Mouse (Mus musculus): ENCODE measurements around the gene Fasl. TPM values are rescaled to one million over a fixed set of nuclear protein-coding genes. Genes with fewer than 3 reads are reported as not detected.

The Fasl gene
- 0.28 and 0.51 TPM in 2 replicates for polyA plus RNA-seq (2015; fragmentation: Nextera tagmentation; extraction: Ambion mirVana)

DNA sequence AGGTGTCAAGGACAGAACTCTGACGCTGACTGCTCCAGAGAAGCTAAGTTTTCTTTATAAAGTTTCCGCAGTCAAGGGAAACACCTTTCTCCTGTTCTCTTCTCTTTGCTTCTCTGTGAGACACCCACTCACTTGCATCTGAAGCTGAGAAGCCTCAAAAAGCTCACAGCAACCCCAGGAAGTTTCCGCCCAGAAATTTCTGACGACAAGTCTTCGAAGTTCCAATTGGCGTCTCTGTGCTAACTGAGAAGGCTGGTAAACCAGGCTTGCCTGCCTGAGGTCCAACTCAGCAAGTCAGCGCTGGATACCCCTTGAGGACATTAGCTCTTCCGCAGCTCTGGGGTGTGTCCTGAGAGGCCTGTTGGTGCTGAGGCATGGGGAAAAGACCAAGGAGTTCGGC, at the start of gene Fasl:
TSS of gene Fasl (minus strand) at position 157 of the 400 bp plus-strand sequence.
- Histone ChIP-seq H3K9me3 (replicated peaks) (no peaks in the 10 kb centered on the region), H3K36me3 (no peaks in the 10 kb centered on the region), H3K27ac (replicated peaks) (no peak within 1 kb of the TSS), H3K9ac (replicated peaks) (no peak within 1 kb of the TSS), H3K4me2 (no peak within 1 kb of the TSS), H3K4me1 (no peaks in the 10 kb centered on the region), H3K4me3 (replicated peaks) (no peak within 1 kb of the TSS), H3K27me3 (replicated peaks) (no peaks in the 10 kb centered on the region)
- no peak for ATAC-seq (ENCODE audit: low FRiP score)
- WGBS, result 88% methylated on average over 9 of the region's 9 CpGs

DNA sequence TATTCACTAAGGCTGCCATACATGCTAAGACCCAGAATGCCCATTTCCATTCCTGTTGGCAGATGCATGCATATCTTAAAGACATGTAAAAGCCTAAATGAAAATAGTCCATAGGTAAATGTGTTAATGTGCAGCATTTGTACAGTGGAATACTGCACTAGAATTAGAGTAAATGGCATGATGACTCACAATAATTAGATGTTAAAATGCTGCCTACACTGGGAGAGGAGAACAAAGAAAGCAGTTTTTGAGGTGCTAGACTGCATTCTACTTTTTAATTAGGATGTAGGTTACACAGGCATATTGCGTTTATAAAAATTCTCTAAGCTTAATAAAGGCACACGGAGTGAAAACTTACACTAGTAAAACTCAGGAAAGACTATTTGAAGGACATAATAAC, 38.4 kb upstream of the Fasl start:
- Histone ChIP-seq H3K27me3 (replicated peaks) (no peaks in the 10 kb centered on the region), H3K9ac (replicated peaks) (no peak overlapping the region), H3K4me1 (no peaks in the 10 kb centered on the region), H3K9me3 (replicated peaks) (no peaks in the 10 kb centered on the region), H3K4me2 (no peak overlapping the region), H3K4me3 (replicated peaks) (no peak overlapping the region), H3K36me3 (peaks cover 21% of the 10 kb centered on the region), H3K27ac (replicated peaks) (no peak overlapping the region)
- no peak for ATAC-seq (ENCODE audit: low FRiP score)
- 88% methylated on average over 2 of the region's 2 CpGs for WGBS

DNA sequence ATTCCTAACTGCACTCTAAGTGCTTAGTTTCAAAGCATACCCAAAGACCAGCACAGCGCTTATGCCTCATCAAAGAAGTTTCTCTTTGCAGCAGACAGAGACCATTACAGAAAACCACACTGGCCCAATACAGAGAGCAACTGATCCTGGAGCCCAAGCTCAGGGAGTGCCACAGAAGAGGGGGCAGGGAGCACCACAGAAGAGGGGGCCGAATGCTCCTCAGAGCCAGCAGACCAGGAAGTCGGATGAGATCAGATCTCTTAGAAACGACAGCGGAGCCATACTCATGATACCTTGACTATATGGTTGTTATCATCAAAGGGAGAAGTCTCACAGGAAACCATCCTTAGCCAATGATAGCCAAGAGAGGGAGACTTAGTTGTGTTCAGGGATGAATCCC, 21.1 kb upstream of the Fasl start:
- Histone ChIP-seq H3K27ac (replicated peaks) (no peak overlapping the region), H3K27me3 (replicated peaks) (no peaks in the 10 kb centered on the region), H3K4me2 (no peak overlapping the region), H3K9ac (replicated peaks) (no peak overlapping the region), H3K9me3 (replicated peaks) (no peaks in the 10 kb centered on the region), H3K36me3 (0 out of 2 replicates have a peak, but pooled peaks cover 4% of the 10 kb centered on the region), H3K4me3 (replicated peaks) (no peak overlapping the region), H3K4me1 (no peaks in the 10 kb centered on the region)
- no peak for ATAC-seq (ENCODE audit: low FRiP score)
- WGBS, result 90% methylated on average over 5 of the region's 5 CpGs

DNA sequence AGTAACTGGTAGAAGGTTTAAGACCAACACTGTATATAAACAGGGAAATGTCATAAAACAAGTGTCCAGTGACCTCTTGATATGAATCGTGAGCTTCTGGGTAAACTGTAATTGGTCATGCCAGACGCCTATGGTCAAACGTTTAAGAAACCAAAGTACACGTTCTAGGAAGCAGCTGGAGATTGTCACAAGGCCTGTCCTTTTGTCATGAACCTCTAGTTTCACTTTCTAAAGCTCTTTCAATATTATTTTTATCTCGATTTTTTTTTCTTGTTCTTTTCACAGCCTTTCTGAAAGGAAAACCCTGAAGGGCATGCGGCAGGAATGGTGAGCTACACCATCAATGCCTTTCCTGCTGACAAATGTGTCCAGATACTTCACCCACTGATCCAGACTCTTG, 20.7 kb upstream of the Fasl start:
- Histone ChIP-seq H3K27me3 (replicated peaks) (no peaks in the 10 kb centered on the region), H3K4me2 (no peak overlapping the region), H3K9me3 (replicated peaks) (no peaks in the 10 kb centered on the region), H3K27ac (replicated peaks) (no peak overlapping the region), H3K36me3 (0 out of 2 replicates have a peak, but pooled peaks cover 4% of the 10 kb centered on the region), H3K9ac (replicated peaks) (no peak overlapping the region), H3K4me1 (no peaks in the 10 kb centered on the region), H3K4me3 (replicated peaks) (no peak overlapping the region)
- ATAC-seq (ENCODE audit: low FRiP score), result no peak
- WGBS, result 84% methylated on average over 6 of the region's 6 CpGs

DNA sequence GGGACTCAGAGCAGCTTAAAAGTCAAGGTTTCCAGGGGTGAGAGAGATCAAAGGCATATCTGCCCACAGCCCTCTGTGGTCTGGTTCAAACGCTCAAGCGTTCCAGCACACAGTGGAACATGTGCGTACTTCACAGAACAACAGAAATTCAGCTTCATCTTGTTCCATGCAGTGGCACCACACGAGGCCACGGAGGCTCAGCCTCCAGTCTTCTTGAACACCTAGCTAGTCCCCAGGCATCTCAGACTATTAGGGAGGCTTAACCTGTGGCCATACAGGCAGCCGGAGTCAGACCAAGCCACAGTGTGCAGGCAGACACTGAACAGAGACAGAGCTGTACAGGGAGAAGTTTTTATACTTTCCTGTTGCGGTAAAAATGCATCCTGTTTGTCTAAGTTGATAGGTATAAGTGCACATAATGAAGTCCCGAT, 16.3 kb upstream of the Fasl start:
- Histone ChIP-seq H3K4me3 (replicated peaks) (no peak overlapping the region), H3K4me1 (no peaks in the 10 kb centered on the region), H3K36me3 (no peaks in the 10 kb centered on the region), H3K27ac (replicated peaks) (no peak overlapping the region), H3K27me3 (replicated peaks) (no peaks in the 10 kb centered on the region), H3K4me2 (no peak overlapping the region), H3K9me3 (replicated peaks) (no peaks in the 10 kb centered on the region), H3K9ac (replicated peaks) (no peak overlapping the region)
- ATAC-seq (ENCODE audit: low FRiP score), result no peak
- 89% methylated on average over 8 of the region's 8 CpGs for WGBS

DNA sequence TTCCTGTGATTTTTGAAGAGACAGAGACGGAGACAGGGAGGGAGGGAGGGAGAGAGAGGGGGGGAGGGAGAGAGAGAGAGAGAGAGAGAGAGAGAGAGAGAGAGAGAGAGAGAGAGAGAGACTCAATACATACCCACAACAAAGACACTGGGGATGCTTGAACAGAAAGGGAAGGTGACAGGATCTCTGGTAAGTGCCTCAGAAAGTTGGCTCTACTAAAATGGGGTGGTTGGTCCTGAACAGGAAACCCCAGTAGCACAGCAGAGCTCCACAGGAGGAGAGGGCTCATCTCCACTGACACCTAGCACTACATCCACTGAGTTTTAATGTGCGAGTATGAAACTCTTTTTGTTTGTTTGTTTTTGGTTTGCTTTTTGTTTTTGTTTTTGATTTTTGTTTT, 13.0 kb upstream of the Fasl start:
- no peak overlapping the region for H3K27ac ChIP-seq (replicated peaks)
- no peaks in the 10 kb centered on the region for H3K9me3 ChIP-seq (replicated peaks)
- H3K9ac ChIP-seq (replicated peaks), result no peak overlapping the region
- no peak for ATAC-seq (ENCODE audit: low FRiP score)
- H3K4me1 ChIP-seq, result no peaks in the 10 kb centered on the region
- H3K36me3 ChIP-seq, result no peaks in the 10 kb centered on the region
- no peak overlapping the region for H3K4me3 ChIP-seq (replicated peaks)
- no peaks in the 10 kb centered on the region for H3K27me3 ChIP-seq (replicated peaks)
- no peak overlapping the region for H3K4me2 ChIP-seq
- WGBS, result 83% methylated on average over 2 of the region's 2 CpGs

DNA sequence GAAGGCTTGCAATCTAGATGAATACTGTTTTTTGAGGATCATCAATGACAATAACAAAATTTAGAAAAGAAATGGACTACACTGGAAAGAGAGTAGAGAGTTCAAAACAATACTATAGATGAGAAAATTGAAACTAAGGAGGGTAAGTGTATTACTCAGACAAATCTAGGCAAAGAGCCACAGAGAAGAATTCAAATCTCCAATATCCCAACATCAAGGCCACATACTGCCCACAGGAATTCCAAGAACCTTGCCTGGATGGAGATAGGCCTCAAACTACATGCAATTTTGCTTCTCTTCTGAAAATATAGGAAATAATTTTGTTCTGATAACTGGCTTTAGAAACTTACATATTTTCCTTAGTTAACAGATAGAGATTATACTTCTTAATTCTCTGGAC, 12.0 kb upstream of the Fasl start:
- no peak for ATAC-seq (ENCODE audit: low FRiP score)
- Histone ChIP-seq H3K9me3 (replicated peaks) (no peaks in the 10 kb centered on the region), H3K9ac (replicated peaks) (no peak overlapping the region)

DNA sequence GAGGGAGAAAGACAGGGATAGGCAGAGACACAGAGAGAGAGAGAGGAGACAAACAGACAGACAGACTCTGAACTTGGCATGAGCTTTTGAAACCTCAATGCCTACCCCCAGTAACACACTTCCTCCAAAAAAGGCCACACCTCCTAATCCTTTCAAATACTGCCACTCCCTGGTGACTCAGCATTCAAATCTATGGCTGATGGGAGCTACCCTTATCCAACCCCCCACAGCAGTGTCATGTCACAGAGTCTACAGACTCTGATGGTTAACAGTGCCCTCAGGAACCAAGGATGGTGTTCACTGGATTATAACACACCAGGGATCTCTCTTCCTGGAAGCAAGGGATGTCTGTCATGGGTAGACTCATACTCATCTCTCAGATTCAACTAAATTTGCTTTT, 11.5 kb upstream of the Fasl start:
- ATAC-seq (ENCODE audit: low FRiP score), result no peak
- H3K27me3 ChIP-seq (replicated peaks), result no peaks in the 10 kb centered on the region
- no peaks in the 10 kb centered on the region for H3K4me1 ChIP-seq
- H3K9ac ChIP-seq (replicated peaks), result no peak overlapping the region
- no peaks in the 10 kb centered on the region for H3K9me3 ChIP-seq (replicated peaks)
- H3K4me3 ChIP-seq (replicated peaks), result no peak overlapping the region
- H3K4me2 ChIP-seq, result no peak overlapping the region
- H3K36me3 ChIP-seq, result no peaks in the 10 kb centered on the region
- no peak overlapping the region for H3K27ac ChIP-seq (replicated peaks)

More for the DNA sequence above, 12.0 kb upstream of the Fasl start:
- Histone ChIP-seq H3K4me2 (no peak overlapping the region), H3K27ac (replicated peaks) (no peak overlapping the region), H3K36me3 (no peaks in the 10 kb centered on the region), H3K27me3 (replicated peaks) (no peaks in the 10 kb centered on the region), H3K4me3 (replicated peaks) (no peak overlapping the region), H3K4me1 (no peaks in the 10 kb centered on the region)

DNA sequence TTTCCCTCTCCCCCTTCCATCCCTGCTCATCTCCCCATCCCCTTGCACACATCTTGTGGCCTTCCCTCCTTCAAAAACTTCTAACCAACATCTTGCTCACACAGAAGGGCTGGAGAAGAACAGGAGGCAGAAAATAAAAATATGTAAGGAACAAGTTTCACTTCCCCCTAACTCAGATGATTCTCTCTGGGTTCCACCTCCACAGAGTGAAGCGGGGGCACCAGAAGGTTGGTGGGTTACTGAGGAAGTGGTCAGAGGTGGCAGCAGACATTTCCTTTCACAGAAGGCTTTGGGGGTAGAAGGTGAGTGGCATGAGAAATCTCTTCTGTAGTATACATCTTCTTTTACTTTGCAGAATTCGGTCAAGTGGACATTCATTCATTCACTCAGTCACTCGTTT, 10.6 kb upstream of the Fasl start:
- Histone ChIP-seq H3K4me3 (replicated peaks) (no peak overlapping the region), H3K9me3 (replicated peaks) (no peaks in the 10 kb centered on the region), H3K27ac (replicated peaks) (no peak overlapping the region), H3K4me2 (no peak overlapping the region), H3K36me3 (no peaks in the 10 kb centered on the region), H3K27me3 (replicated peaks) (no peaks in the 10 kb centered on the region), H3K4me1 (no peaks in the 10 kb centered on the region), H3K9ac (replicated peaks) (no peak overlapping the region)
- WGBS, result 92% methylated on average over 3 of the region's 3 CpGs
- ATAC-seq (ENCODE audit: low FRiP score), result no peak

DNA sequence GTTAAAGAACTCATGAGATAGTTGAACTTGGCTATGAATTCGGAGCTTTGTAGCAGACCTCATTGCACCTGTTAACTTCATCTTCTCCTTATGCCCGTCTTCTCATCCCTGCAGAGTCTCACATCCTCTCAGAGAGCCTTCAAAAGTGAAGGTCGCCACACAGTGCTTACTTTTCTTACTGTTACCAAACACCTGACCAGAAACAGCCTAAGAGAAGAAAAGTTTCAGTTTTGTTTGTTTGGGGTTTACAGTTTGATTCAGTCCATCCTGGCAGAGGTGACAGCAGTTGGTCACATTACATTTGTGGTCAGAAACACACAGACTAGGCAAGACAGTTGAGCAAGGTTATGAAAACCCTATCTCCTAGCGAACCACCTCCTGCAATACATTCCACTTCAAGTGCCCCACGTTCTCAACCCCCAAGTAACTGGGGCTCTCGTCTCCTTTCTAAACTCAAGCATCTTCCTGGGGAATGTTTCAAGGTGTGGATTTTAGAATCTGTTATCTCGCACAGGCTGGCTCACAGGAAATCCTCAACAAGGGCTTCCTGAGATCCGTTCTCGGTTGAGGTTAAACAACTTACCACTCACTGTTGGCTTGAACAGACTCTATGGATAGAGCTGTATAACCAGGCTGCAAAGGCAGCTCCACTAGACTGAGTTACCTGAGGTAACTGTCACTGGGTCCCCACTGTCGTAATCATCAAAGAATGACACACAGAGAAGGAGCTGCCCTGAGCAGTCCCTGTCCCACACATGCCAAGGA, 6.3 kb upstream of the Fasl start:
- 86% methylated on average over 10 of the region's 10 CpGs for WGBS
- Histone ChIP-seq H3K9me3 (replicated peaks) (no peaks in the 10 kb centered on the region), H3K4me2 (no peak overlapping the region), H3K4me3 (replicated peaks) (no peak overlapping the region), H3K36me3 (no peaks in the 10 kb centered on the region), H3K27ac (replicated peaks) (no peak overlapping the region), H3K4me1 (no peaks in the 10 kb centered on the region), H3K9ac (replicated peaks) (no peak overlapping the region), H3K27me3 (replicated peaks) (no peaks in the 10 kb centered on the region)
- ATAC-seq (ENCODE audit: low FRiP score), result no peak

DNA sequence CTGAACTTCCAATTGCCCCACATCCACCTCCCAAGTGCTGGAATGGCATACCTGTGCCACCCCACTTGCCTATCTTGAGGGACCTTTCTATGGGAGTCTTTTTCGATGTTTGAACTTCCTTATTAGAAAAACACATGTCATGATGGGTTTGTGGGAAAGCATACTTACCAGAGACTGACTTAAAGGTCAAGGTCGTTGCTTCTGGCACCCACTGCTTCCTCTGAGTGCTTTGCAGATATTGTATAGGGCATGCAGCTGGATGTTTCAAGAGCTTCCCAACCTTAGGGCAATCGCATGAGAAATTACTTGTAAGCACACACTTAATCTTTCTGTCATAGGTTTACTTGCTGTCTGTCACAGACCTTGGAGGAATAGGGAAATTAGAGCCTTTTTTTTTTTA, 5.0 kb upstream of the Fasl start:
- no peaks in the 10 kb centered on the region for H3K27me3 ChIP-seq (replicated peaks)
- H3K4me1 ChIP-seq, result no peaks in the 10 kb centered on the region
- 85% methylated on average over 3 of the region's 3 CpGs for WGBS
- H3K4me3 ChIP-seq (replicated peaks), result no peak overlapping the region
- no peaks in the 10 kb centered on the region for H3K9me3 ChIP-seq (replicated peaks)
- ATAC-seq (ENCODE audit: low FRiP score), result no peak
- H3K4me2 ChIP-seq, result no peak overlapping the region
- H3K9ac ChIP-seq (replicated peaks), result no peak overlapping the region
- H3K36me3 ChIP-seq, result no peaks in the 10 kb centered on the region
- no peak overlapping the region for H3K27ac ChIP-seq (replicated peaks)

DNA sequence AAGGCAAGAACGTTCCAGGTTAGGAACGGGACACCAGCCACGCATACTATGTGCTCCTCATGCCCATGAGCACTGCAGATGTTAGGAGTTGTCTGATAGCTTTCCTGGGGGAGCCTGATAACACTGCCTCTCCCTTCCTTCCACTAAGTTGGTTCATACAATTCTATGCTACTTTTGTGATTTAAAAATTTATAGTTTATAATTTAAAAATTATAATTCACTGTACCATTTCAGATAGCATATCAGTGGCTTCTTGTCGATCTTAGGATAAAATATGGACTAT, 4.3 kb upstream of the Fasl start:
- H3K4me3 ChIP-seq (replicated peaks), result no peak overlapping the region
- no peaks in the 10 kb centered on the region for H3K9me3 ChIP-seq (replicated peaks)
- no peak overlapping the region for H3K27ac ChIP-seq (replicated peaks)
- ATAC-seq (ENCODE audit: low FRiP score), result no peak
- no peaks in the 10 kb centered on the region for H3K4me1 ChIP-seq
- no peaks in the 10 kb centered on the region for H3K36me3 ChIP-seq
- 94% methylated on average over 4 of the region's 4 CpGs for WGBS
- no peaks in the 10 kb centered on the region for H3K27me3 ChIP-seq (replicated peaks)
- no peak overlapping the region for H3K9ac ChIP-seq (replicated peaks)
- no peak overlapping the region for H3K4me2 ChIP-seq
